In genomic region chr1:52141482-52141881, GRCm38 (mm10) we compare ENCODE assay signal across 23 mouse cellular contexts. TPM values are rescaled to one million over a fixed set of nuclear protein-coding genes. Genes with fewer than 3 reads are reported as not detected.
DNase-seq lines count a peak whose midpoint lies in the region; ATAC-seq lines count a peak whose summit lies in the region.
"Had no signal": no experiment of that assay in that cellular context is flagged by ENCODE, and none has a peak within 500 bp of the region (broad histone marks: within the 10 kb centered on the region; RNA-seq: fewer than 3 reads in every experiment).

No protein-coding gene starts in this region.

- intact Hi-C loops in heart, postnatal 10 days (cut with DNase I): loop anchor here (10.0 kb wide), 2 partner anchors 353 to 603 kb away; no protein-coding TSS in a partner anchor

- no peak for ATAC-seq in heart, embryonic 16.5 days (replicated peaks; ENCODE audit: extremely low read depth, insufficient read depth, low FRiP score)
- ATAC-seq in megakaryocyte progenitor cell, adult 5-6 weeks (replicated peaks; ENCODE audit: poor library complexity): peak; percentile 72
- ATAC-seq in erythroblast, adult 5-6 weeks (replicated peaks; ENCODE audit: low FRiP score, poor library complexity, severe bottlenecking): no peak
- ATAC-seq: forebrain, embryonic 14.5 days; liver, embryonic 12.5 days; midbrain, embryonic 15.5 days had no signal

- peak; percentile 41 for DNase-seq in adrenal gland, adult 2 months
- DNase-seq in adrenal gland, postnatal 25 days: no peak
- DNase-seq in heart, postnatal 10 days: no peak
- DNase-seq in adipocyte (ENCODE audit: low spot score): peak; percentile 21
- DNase-seq: cerebellum, adult 2 months; cerebellum, postnatal 36 days; gastrocnemius, postnatal 14 days; heart, adult 2 months; kidney, adult 18-20 months; kidney, postnatal 4 days; lung, adult 2 months; right cerebral cortex, adult 18-20 months; right cerebral cortex, postnatal 4 days; thymus, postnatal 14 days had no signal

- H3K9ac ChIP-seq in heart, embryonic 16.5 days (ENCODE audit: low read length): no peak overlapping the region
- H3K9ac ChIP-seq: hindbrain, embryonic 12.5 days; limb, embryonic 12.5 days; liver, embryonic 12.5 days; midbrain, embryonic 15.5 days; neural tube, embryonic 12.5 days had no signal

- WGBS in heart, embryonic 16.5 days: 37% methylated on average over 3 of the region's 3 CpGs

- peaks cover 11% of the 10 kb centered on the region for H3K4me1 ChIP-seq in heart, embryonic 16.5 days (ENCODE audit: control insufficient read depth, insufficient read depth, low read length)
- H3K4me1 ChIP-seq: liver, embryonic 12.5 days; midbrain, embryonic 15.5 days; neural tube, embryonic 12.5 days had no signal

- H3K9me3 ChIP-seq in heart, embryonic 16.5 days (replicated peaks; ENCODE audit: control insufficient read depth, low read length): no peaks in the 10 kb centered on the region
- H3K9me3 ChIP-seq: hindbrain, embryonic 12.5 days; limb, embryonic 12.5 days; liver, embryonic 12.5 days; midbrain, embryonic 15.5 days; neural tube, embryonic 12.5 days had no signal

- no peak overlapping the region for H3K4me2 ChIP-seq in heart, embryonic 16.5 days (ENCODE audit: low read depth, low read length)
- H3K4me2 ChIP-seq: hindbrain, embryonic 12.5 days; limb, embryonic 12.5 days; liver, embryonic 12.5 days; midbrain, embryonic 15.5 days; neural tube, embryonic 12.5 days had no signal

- H3K4me3 ChIP-seq in heart, embryonic 16.5 days (ENCODE audit: low read length): no peak overlapping the region
- H3K4me3 ChIP-seq: heart, adult 2 months; hindbrain, embryonic 12.5 days; limb, embryonic 12.5 days; liver, embryonic 12.5 days; midbrain, embryonic 15.5 days; neural tube, embryonic 12.5 days had no signal

- no peaks in the 10 kb centered on the region for H3K27me3 ChIP-seq in heart, embryonic 16.5 days (ENCODE audit: control insufficient read depth, insufficient read depth, low read length)
- H3K27me3 ChIP-seq: hindbrain, embryonic 12.5 days; liver, embryonic 12.5 days; midbrain, embryonic 15.5 days; neural tube, embryonic 12.5 days had no signal

- peaks cover 8% of the 10 kb centered on the region; the same call in 1 of the 2 replicates for H3K36me3 ChIP-seq in heart, embryonic 16.5 days (ENCODE audit: control insufficient read depth, insufficient read depth)
- H3K36me3 ChIP-seq: hindbrain, embryonic 12.5 days; midbrain, embryonic 15.5 days had no signal

- H3K27ac ChIP-seq in heart, embryonic 16.5 days (ENCODE audit: low read length): peak overlapping the region; percentile 54
- H3K27ac ChIP-seq: heart, adult 2 months; hindbrain, embryonic 12.5 days; limb, embryonic 12.5 days; liver, embryonic 12.5 days; midbrain, embryonic 15.5 days; neural tube, embryonic 12.5 days had no signal

RNA-seq across cellular contexts. Expression of gene Stat1, which starts 22.2 kb away (rescaled TPM):
- 100 to 1,000 TPM in 1 of 2 experiments, 10 to 100 TPM in 1; 79.2 to 131 TPM for total RNA-seq in adrenal gland, adult 2 months (2021)
- polyA plus RNA-seq in adrenal gland, adult 2 months (2012; rRNA removed): 97.2 and 127 TPM in 2 replicates
- 68.7 and 94.5 TPM in 2 replicates for total RNA-seq in adrenal gland, postnatal 25 days (2021)
- polyA plus RNA-seq in heart, embryonic 16.5 days (2015; fragmentation: Nextera tagmentation; extraction: Ambion mirVana): 36.5 and 50.3 TPM in 2 replicates
- total RNA-seq in heart, postnatal 10 days (2021): 10 to 100 TPM; 20.2 to 26.4 TPM
- total RNA-seq in megakaryocyte progenitor cell, adult 5-6 weeks (2015): 55.9 and 59.4 TPM in 2 replicates
- 46.5 and 56.9 TPM in 2 replicates for total RNA-seq in megakaryocyte progenitor cell, adult 5-6 weeks (2017)
- 75.7 and 84.2 TPM in 2 replicates for total RNA-seq in erythroblast, adult 5-6 weeks (2015; ENCODE audit: low replicate concordance)
- total RNA-seq in erythroblast, adult 5-6 weeks (2017; ENCODE audit: low replicate concordance): 89.5 and 98.0 TPM in 2 replicates

Comparison
In these comparisons a context has a peak if more than half of its experiments do, and no peak if none do; other contexts are left out.
1. DNase-seq: peak in adrenal gland, adult 2 months (single experiment) and adipocyte (single experiment); none in adrenal gland, postnatal 25 days (single experiment) and heart, postnatal 10 days (0 of 2).